Mouse (Mus musculus) midbrain, embryonic 14.5 days (tissue): ENCODE results near the gene Gprin1. TPM values are rescaled to one million over a fixed set of nuclear protein-coding genes. Genes with fewer than 3 reads are reported as not detected.

Experiments
- ATAC-seq: fragments of 200-750 bp; cut with Nextera tagmentation; 2 replicates; pipeline ENCODE4 v1.8.0; 2017; ENCODE audit warnings: moderate number of reproducible peaks, moderate library complexity; ENCODE audit not compliant: low FRiP score, low TSS enrichment
- DNase-seq: peaks from one replicate; pipeline ENCODE4 v3.0.0-alpha.2; 2015
- H3K27ac ChIP-seq: fragments of 300-500 bp; sonication (generic); replicated peaks from 2 replicates; pipeline ENCODE4 v1.5.1; 2014; ENCODE audit warnings: mild to moderate bottlenecking, low read depth, low read length, moderate library complexity
- H3K27me3 ChIP-seq: fragments of 300-500 bp; sonication (generic); 2 replicates; pipeline ENCODE4 v1.6.1; 2014; ENCODE audit warnings: low read length, control low read depth, mixed read lengths; ENCODE audit not compliant: control insufficient read depth, insufficient read depth
- H3K36me3 ChIP-seq: fragments of 300-500 bp; sonication (generic); 2 replicates; pipeline ENCODE4 v1.6.1; 2014; ENCODE audit warnings: low read length, control low read depth; ENCODE audit not compliant: control insufficient read depth, insufficient read depth
- H3K4me1 ChIP-seq: fragments of 300-500 bp; sonication (generic); 2 replicates; pipeline ENCODE4 v1.6.1; 2014; ENCODE audit warnings: mild to moderate bottlenecking, antibody characterized with exemption, low read length, control low read depth; ENCODE audit not compliant: control insufficient read depth, insufficient read depth
- H3K4me2 ChIP-seq: fragments of 300-500 bp; sonication (generic); 2 replicates; pipeline ENCODE4 v1.6.1; 2014; ENCODE audit warnings: mild to moderate bottlenecking, low read length, moderate library complexity
- H3K4me3 ChIP-seq: fragments of 300-500 bp; sonication (generic); replicated peaks from 2 replicates; pipeline ENCODE4 v1.5.1; 2014; ENCODE audit warnings: low read depth, low read length
- H3K9ac ChIP-seq: fragments of 300-500 bp; sonication (generic); replicated peaks from 2 replicates; pipeline ENCODE4 v1.6.1; 2014; ENCODE audit warnings: mild to moderate bottlenecking, low read length, moderate library complexity
- H3K9me3 ChIP-seq: fragments of 300-500 bp; sonication (generic); 2 replicates; pipeline ENCODE4 v1.6.1; 2016; ENCODE audit warnings: low read length, control low read depth, mixed read lengths; ENCODE audit not compliant: control insufficient read depth
- WGBS: fragments of 180-500 bp; shearing (Covaris S2); extraction: QIAGEN DNeasy Blood & Tissue Kit; methylation state at CpG from one replicate; pipeline ENCODE4 v1.1.7; 2014; 5-methylcytosine and 5-hydroxymethylcytosine counted together
- polyA plus RNA-seq: library from polyadenylated mRNA; unstranded; fragments of >200 nt; fragmentation: Nextera tagmentation; extraction: Ambion mirVana; gene quantifications from 2 replicates; pipeline ENCODE4 v1.2.1, GENCODE M21; 2014

The Gprin1 gene
- polyA plus RNA-seq, 1 experiment from 2014 or later: 19.1 TPM

- Histone ChIP-seq H3K9me3 (no peaks in the 10 kb centered on the region), H3K4me1 (peaks cover 41% of the 10 kb centered on the region), H3K4me2 (peak overlapping the region; percentile 96), H3K9ac (peak overlapping the region; percentile 54), H3K36me3 (no peaks in the 10 kb centered on the region), H3K4me3 (peak overlapping the region; percentile 43), H3K27ac (peak overlapping the region; percentile 94), H3K27me3 (0 out of 2 replicates have a peak, but pooled peaks cover 5% of the 10 kb centered on the region)
- ATAC-seq: no peak
- DNase-seq: peak; percentile 39
- 32% methylated on average over 10 of the region's 10 CpGs for WGBS
These were observed 7.6 kb upstream of the Gprin1 start for GRCm38 (mm10) chr13:54757093-54757830.

- ATAC-seq (no peak), DNase-seq (no peak)
- Histone ChIP-seq H3K27ac (no peak overlapping the region), H3K9me3 (no peaks in the 10 kb centered on the region), H3K27me3 (0 out of 2 replicates have a peak, but pooled peaks cover 11% of the 10 kb centered on the region), H3K4me3 (no peak overlapping the region), H3K9ac (no peak overlapping the region), H3K4me1 (peaks cover 41% of the 10 kb centered on the region), H3K36me3 (no peaks in the 10 kb centered on the region), H3K4me2 (no peak overlapping the region)
- WGBS: 91% methylated on average over 8 of the region's 8 CpGs
These were observed 6.6 kb upstream of the Gprin1 start for GRCm38 (mm10) chr13:54756156-54756712.

GRCm38 (mm10) chr13:54755201-54755830 lies 5.6 kb upstream of the Gprin1 start:
- H3K4me3 ChIP-seq: no peak overlapping the region
- peaks cover 41% of the 10 kb centered on the region for H3K4me1 ChIP-seq
- WGBS: 15% methylated on average over 9 of the region's 9 CpGs
- H3K27me3 ChIP-seq: 0 out of 2 replicates have a peak, but pooled peaks cover 10% of the 10 kb centered on the region
- ATAC-seq (no peak), DNase-seq (peak; percentile 32)
- no peaks in the 10 kb centered on the region for H3K36me3 ChIP-seq
- H3K4me2 ChIP-seq: peak overlapping the region; percentile 18; the same call in 1 of the 2 replicates
- peak overlapping the region; percentile 61 for H3K27ac ChIP-seq
- H3K9ac ChIP-seq: peak overlapping the region; percentile 24
- H3K9me3 ChIP-seq: no peaks in the 10 kb centered on the region

- peaks cover 40% of the 10 kb centered on the region for H3K4me1 ChIP-seq
- ATAC-seq (no peak), DNase-seq (no peak)
- no peak overlapping the region for H3K4me3 ChIP-seq
- 0 out of 2 replicates have a peak, but pooled peaks cover 8% of the 10 kb centered on the region for H3K27me3 ChIP-seq
- no peak overlapping the region for H3K27ac ChIP-seq
- WGBS: 41% methylated on average over 12 of the region's 12 CpGs
- no peaks in the 10 kb centered on the region for H3K9me3 ChIP-seq
- H3K4me2 ChIP-seq: no peak overlapping the region
- H3K36me3 ChIP-seq: no peaks in the 10 kb centered on the region
- H3K9ac ChIP-seq: no peak overlapping the region
These were observed 4.8 kb upstream of the Gprin1 start for GRCm38 (mm10) chr13:54754169-54755080.

- Histone ChIP-seq H3K4me2 (no peak overlapping the region), H3K27me3 (0 out of 2 replicates have a peak, but pooled peaks cover 8% of the 10 kb centered on the region), H3K9me3 (no peaks in the 10 kb centered on the region), H3K27ac (no peak overlapping the region), H3K36me3 (no peaks in the 10 kb centered on the region), H3K9ac (no peak overlapping the region), H3K4me3 (no peak overlapping the region), H3K4me1 (peaks cover 33% of the 10 kb centered on the region)
- ATAC-seq: no peak
- 67% methylated on average over 6 of the region's 6 CpGs for WGBS
- no peak for DNase-seq
These were observed 4.1 kb upstream of the Gprin1 start for GRCm38 (mm10) chr13:54753733-54754132.

- Histone ChIP-seq H3K36me3 (no peaks in the 10 kb centered on the region), H3K4me2 (no peak overlapping the region), H3K27ac (no peak overlapping the region), H3K4me1 (peaks cover 37% of the 10 kb centered on the region), H3K9ac (no peak overlapping the region), H3K27me3 (0 out of 2 replicates have a peak, but pooled peaks cover 8% of the 10 kb centered on the region), H3K4me3 (no peak overlapping the region), H3K9me3 (no peaks in the 10 kb centered on the region)
- 64% methylated on average over 10 of the region's 10 CpGs for WGBS
- DNase-seq: no peak
- no peak for ATAC-seq
These were observed 3.0 kb upstream of the Gprin1 start for GRCm38 (mm10) chr13:54752656-54753055.

GRCm38 (mm10) chr13:54750699-54751098 lies 1.0 kb upstream of the Gprin1 start:
- 7% methylated on average over 8 of the region's 8 CpGs for WGBS
- no peak for ATAC-seq
- H3K27me3 ChIP-seq: 0 out of 2 replicates have a peak, but pooled peaks cover 8% of the 10 kb centered on the region
- H3K4me3 ChIP-seq: no peak overlapping the region
- H3K9ac ChIP-seq: no peak overlapping the region
- H3K9me3 ChIP-seq: no peaks in the 10 kb centered on the region
- peak; percentile 46 for DNase-seq
- no peaks in the 10 kb centered on the region for H3K36me3 ChIP-seq
- no peak overlapping the region; the same call in 1 of the 2 replicates for H3K4me2 ChIP-seq
- no peak overlapping the region for H3K27ac ChIP-seq
- H3K4me1 ChIP-seq: peaks cover 47% of the 10 kb centered on the region
